Mouse (Mus musculus) layer of hippocampus, postnatal 25 days (tissue): ENCODE results near the gene Mgmt. TPM values are rescaled to one million over a fixed set of nuclear protein-coding genes. Genes with fewer than 3 reads are reported as not detected.

Experiments used
- DNase-seq, 2 experiments: peaks; one replicate each; pipeline ENCODE4 v3.0.0; 2022; ENCODE audit warnings: mixed read lengths in 2 of 2, low spot score in 1 of 2; ENCODE audit errors: extremely low spot score in 1 of 2
- total RNA-seq, 2 experiments: library from RNA; stranded (reverse); gene quantifications; 2 replicates each; pipeline ENCODE4 v1.2.3; 2021

Gene Mgmt
- total RNA-seq, 2 experiments from 2014 or later = 0.64 to 0.68 TPM

DNA sequence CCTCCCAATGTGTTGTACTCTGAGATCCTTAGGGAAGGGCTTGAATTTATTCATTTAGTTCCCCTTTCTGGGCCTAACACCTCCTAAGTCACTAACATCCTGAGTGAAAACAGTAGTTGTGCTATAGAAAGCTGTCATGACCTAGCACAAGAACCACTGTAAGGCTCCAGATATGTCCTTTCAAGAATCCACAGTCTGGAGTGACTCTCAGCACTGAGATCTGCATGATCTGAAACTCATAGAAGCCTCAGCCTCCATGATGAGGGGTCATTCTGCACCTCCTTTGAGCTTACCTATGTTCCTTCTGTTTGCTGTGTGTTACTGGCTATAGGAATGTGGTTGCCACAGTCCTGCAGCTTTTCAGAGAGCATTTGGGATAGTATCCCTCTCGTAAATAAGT is 200.1 kb downstream of the Mgmt start:
- no peak for DNase-seq

DNA sequence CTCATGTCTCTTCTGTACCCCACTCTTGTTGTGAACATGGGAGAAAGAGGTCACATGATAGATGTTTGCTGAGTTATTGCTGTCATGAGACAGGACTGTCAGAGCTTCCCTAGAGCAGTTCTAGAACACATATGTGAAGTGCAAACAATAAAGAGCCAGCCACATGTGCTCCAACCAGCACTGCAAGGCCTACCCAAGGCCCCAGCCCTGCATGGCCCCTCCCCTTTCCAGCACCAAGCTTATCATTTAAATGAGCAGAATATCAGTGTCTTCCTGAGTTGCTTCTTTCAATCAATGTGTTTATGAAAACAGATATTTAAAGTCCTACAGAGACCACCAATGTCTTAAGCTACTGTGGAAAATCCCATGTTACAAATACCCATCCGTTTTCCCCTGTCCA is 201.3 kb downstream of the Mgmt start:
- no peak for DNase-seq

DNA sequence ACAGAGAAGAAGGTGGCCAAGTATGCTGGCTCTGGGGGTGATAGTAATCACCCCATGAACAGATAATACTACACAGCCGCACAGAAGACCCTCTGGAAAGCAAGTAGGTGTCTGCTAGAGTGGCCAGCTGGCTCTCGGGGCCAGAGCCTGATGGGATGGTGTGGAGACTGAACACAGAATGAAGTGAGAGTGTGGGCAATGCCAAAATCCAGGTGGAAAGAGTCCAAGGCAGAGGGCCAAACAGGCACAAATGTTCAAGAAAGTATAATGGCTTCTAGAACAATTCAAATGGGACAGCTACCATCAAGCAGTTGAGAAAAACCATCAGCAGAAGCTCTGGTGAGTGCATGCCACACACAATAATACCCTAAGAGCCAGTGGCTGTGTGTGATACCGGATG is 205.4 kb downstream of the Mgmt start:
- no peak for DNase-seq

DNA sequence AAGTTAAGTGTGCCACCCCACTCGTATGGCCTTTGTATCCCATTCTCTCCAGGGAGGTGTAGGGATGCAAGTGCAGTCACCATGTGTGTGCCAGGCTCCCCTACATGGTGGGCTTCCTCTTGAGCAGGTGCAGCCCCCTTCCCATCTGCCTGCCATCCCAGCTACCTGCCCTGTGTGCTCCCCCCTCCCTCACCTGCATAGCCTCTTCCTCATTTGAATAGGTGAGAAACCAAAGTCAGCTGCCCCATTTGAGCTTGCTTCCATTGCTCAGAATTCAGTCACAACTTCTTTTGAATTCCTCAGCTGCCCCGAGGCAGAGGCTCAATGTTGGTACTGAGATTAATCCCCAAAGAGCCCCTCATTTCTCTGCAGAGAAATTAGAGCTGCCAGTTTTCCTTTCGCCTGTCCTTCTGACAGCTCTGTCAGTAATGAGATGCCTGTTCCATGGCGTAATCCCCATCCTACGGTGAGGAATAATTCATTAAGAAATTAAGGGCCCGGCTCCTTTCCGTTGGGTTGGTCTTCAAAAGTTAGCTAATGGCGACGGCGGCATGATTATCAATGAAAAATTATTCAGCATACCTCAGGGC is 208.3 kb downstream of the Mgmt start:
- no peak for DNase-seq

DNA sequence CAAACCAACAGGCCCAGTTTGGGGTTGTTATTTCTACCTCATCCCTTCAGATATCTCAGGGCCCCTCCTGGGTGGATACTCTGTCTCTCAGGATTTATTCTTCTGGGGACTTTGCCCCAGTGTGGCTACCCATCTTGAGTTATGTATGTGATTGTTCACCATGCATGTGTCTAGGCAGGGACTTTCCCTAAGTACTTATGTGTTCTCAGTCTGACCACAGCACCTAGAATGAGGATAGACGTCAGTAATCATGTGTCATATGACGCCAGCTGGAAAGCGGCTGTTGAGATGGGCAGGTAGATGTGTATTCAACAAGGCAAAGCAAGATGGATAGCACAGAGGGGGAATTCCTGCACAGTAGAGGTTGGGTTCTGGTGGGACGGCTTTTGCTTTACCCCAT is 217.7 kb downstream of the Mgmt start:
- DNase-seq = no peak

DNA sequence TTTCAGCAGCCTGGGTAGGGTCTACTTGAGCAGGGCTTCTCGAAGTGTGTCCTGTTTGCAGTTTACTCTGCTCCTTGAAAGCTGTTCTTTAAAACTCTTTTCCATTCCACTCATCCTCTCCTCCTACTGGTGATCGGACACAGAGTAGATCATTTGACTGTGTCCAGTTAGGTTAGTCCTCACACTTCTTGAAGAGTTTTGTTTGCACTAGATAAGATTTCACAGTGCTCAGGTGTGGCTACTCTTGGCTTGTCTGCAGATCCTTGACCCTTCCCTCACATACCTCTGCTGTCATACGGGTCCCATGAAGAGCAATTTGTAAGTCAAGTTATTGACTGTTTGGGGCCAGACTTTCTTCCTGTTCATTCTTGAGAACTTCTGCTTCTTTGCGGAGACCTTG is 221.8 kb downstream of the Mgmt start:
- DNase-seq = no peak

DNA sequence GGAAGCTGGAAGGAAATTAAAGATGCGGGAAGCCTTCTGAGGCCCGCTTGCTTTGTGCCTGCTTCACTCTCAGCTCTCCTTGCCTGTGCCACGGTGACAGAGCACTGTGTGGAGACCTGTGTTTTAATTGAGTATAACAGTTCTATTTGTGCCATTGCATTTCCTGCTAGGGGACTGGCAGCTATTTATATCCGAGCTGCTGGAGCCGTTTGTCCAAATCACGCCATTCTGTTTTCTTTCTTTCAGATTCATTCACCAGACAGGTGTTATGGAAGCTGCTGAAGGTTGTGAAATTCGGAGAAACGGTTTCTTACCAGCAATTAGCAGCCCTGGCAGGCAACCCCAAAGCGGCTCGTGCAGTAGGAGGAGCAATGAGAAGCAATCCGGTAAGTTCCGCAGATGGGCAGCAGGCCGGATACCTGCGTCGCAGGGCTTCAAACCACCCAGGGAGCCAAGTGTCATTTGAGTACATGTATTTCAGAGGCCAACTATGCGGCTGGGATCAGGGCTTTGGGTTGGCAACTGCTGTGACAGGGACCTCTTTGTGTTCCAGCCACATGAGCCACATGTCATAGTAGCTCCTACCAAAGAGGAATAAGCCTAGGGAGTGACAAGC is 226.9 kb downstream of the Mgmt start:
- peak in 1 of 2 experiments; percentile 11 for DNase-seq

DNA sequence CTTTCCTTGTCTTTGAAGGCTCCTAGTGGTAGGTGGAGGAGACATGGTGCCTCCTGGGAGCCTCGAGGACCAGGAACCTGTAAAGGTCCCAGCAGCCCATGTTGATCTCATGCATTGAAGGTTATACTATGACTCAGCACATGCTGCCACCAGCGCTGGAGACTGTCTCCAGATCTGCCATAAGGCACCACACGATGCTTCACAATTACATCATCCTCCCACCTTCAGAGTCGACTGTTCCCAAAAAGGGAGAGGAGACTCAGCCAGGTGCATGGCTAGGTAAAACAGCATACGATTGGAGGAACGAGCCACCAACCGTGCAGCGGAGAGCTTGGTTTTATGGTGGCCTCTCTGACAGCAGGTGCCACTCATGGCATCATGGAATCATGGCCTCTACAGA is 234.3 kb downstream of the Mgmt start:
- DNase-seq = no peak

DNA sequence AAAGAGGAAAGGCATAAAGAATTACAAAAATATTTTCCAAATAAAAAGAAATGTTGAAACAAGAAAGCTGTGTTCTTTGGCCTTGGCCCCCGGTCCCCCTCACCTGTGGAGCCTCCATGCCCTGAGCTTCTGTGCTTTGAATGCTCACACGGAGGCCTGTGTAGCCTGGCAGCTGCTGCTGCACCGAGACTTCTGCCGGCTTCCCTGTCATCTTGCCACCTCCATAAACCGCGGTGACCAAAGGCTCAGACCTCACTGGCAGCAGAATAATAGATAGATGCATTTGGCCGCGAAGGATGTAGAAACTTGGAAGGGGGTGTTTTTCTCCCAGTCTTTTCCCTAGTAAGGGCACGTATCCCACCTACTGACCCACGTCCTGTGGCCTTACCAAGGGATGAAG is 235.8 kb downstream of the Mgmt start:
- no peak for DNase-seq

DNA sequence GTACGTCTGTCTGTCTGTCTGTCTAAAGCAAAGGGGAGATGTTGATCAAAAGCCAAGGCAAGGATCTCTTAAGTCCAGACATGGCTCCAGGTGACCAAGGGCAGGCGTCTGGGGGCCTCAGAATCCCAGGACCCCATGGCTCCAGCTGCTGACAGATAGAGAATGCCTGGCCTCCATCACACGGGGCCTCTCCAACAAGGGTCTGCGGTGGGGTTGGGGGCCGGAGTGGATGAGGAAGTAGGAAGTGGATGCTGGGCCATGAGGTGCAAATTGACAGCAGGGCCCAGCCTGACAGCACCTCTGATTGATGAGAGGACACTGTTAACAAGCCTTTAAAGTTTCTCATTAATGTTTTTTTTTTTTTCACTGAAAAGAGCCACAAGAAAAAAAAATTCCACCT is 237.5 kb downstream of the Mgmt start:
- DNase-seq = no peak

DNA sequence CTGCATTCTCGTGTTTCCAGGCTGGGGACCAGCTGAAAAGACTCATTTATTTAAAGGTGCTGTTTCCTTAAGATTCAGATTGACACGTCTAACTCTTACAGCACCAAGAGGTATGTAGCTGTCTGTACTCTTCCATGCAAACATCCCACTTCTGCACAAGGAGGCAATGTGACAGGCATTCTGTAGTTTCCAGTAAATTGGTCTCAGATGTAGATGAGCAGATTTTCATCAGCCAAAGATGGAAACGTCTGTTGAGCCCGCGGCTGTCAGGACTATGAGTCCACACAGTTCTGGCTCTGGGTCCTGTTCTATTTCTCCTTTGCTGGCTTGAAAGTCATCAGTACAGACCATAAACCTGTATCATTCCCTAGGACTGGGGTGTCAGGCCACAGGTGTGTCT is 243.7 kb downstream of the Mgmt start:
- DNase-seq = no peak

DNA sequence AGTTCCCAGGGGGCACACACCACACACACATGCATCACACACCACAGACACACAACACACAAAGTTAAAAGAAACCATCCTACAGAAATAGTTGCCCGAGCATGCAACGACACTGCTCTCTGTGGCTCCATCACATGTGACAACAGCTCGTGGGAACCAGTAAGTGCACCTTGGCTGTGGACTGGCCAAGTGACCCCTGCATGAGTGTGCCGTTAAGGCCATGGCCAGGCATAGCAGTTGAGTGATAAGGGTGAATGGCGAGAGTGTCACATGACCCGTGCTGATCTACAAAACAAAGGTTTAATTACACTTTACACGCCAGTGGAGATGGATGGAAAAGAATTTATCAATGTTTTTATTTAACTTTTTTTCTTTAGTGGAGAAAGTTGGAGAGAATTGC is 245.9 kb downstream of the Mgmt start:
- no peak for DNase-seq

DNA sequence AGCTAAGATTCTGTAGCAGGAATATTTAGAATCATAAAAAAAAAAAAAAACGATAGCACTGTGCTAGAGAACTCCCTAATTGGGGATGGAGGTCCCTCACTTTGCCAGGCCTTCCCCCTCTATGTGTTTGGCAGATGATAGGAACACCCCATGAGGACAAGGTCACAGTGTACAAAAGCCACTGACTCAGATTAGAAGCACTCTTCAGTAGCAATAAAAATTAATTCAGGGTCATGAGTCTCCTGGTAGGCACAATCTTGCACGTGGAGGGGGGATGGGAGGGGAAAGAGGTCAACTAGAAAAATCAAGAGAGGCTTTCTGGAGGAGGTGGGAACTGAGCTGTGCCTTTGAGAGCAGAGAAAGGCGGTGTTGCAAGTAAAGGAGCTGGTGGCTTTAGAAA is 247.0 kb downstream of the Mgmt start:
- no peak for DNase-seq

DNA sequence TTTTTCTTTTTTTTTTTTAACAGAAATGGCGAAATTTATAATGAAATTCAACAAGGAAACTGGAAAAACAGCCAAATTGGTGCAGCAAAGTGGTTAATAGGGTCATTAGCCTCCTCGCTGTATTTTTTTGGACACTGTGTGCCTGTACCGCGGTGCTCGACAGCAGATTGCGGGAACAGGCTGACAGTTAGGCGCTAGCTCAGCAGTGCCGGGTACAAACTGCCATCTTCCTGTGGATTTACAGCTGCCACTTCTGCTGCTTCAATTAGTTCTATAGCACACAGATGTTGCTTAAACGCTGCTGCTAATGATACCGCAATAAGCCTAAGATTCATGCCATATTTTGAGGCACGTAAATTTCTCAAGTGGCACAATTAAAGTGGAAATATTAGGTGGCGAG is 252.7 kb downstream of the Mgmt start:
- peak in 1 of 2 experiments; percentile 7 for DNase-seq

DNA sequence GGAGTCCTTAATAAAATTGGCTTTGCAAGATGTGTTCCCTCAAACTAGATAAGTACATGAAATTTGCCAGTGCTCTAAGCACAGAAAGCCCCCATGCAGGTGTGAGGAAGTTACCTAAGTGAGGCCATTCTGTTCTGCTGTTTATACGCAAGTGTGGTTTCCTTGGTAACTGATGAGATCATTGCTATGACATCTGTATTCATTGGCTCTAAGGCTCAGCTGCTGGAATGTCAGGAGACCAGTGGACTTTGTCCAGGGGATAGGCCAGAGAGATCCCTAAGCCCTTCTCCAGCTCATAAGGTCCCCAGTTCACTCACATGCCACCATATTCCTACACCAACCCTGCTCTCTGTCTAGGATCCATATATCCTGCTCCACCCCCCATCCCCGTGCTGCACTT is 257.4 kb downstream of the Mgmt start:
- DNase-seq = no peak

DNA sequence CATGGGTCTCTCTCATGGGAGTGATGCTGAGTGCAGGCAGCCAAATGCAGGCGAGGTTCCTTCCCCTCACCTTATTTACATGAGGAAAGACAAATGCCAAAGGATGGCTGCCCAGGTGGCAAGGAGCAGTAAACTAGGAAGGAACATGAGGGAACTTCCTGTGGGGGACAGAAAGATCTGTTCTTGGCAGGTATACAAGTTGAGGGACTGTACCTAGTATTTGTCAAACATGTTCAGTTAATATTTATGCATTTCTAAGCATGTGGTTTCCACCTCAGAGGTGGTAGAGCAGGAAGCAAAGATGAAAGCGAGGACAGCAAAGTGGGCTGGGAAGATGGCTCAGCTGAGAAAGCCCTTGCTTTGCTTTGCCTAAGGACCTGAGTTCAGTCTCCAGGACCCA is 260.2 kb downstream of the Mgmt start:
- DNase-seq = no peak

DNA sequence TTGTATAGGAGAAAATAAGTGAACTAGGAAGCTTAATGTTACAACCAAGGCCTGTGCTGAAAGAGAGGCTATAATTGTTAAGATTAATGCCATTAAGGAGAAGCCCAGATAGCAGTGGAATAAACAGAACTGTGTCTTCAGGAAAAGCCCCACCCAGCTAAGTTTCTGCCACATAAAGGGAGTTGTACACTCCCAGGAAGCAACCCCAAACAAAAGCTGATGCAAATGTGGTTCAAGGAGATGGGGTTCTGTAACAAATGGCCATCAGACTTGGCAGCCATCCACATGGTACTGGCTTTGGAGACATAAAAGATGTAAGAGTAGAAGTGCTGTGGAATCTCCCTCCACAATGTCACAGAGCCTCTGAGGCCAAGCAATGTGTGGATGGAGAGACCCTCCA is 264.7 kb downstream of the Mgmt start:
- no peak for DNase-seq

DNA sequence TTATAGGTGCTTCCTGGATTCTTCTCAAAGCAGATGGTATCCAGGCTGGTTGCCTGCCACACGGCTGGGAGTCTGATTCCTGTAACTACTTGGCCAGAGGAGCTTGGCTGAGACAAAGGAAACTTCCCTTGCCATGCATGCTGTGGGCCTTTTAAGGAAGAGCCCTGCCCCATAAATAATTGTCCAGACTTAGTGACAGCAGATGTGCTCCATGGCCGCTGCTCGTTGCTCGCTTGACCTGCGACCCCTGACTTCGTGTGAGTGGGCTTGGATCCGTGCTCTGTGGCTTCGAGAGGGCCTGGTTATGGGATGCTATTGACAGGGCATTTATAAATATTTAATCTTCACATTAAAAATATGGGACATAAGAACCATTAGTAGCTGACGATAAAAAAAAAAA is 277.9 kb downstream of the Mgmt start:
- DNase-seq = no peak
